ENCODE assay signal across 27 mouse cellular contexts in genomic region chr3:20680944-20681494, GRCm38 (mm10).
DNase-seq lines count a peak whose midpoint lies in the region; ATAC-seq and TF ChIP-seq lines count a peak whose summit lies in the region.
"Had no signal": no experiment of that assay in that cellular context is flagged by ENCODE, and none has a peak within 500 bp of the region (broad histone marks: within the 10 kb centered on the region; RNA-seq: fewer than 3 reads in every experiment).

No protein-coding gene starts in this region.

- H3K36me3 ChIP-seq in embryonic facial prominence, embryonic 14.5 days (ENCODE audit: control insufficient read depth, insufficient read depth, low read length) = no peaks in the 10 kb centered on the region
- H3K36me3 ChIP-seq in embryonic facial prominence, embryonic 10.5 days (replicated peaks) = no peaks in the 10 kb centered on the region
- no peaks in the 10 kb centered on the region for H3K36me3 ChIP-seq in liver, adult 2 months (ENCODE audit: control insufficient read depth, insufficient read depth, low read length)
- H3K36me3 ChIP-seq in liver, embryonic 11.5 days (ENCODE audit: control insufficient read depth, insufficient read depth, low read length) = no peaks in the 10 kb centered on the region
- H3K36me3 ChIP-seq in lung, embryonic 16.5 days (ENCODE audit: control insufficient read depth, insufficient read depth, low read length) = no peaks in the 10 kb centered on the region
- H3K36me3 ChIP-seq in CH12.LX (replicated peaks in 1 of 2; ENCODE audit: control insufficient read depth in 1 of 2, insufficient read depth in 1 of 2, low read length in 1 of 2) = no peaks in the 10 kb centered on the region
- H3K36me3 ChIP-seq: embryonic facial prominence, embryonic 13.5 days; forebrain, embryonic 10.5 days; G1E; heart, embryonic 10.5 days; heart, embryonic 13.5 days; hindbrain, embryonic 15.5 days had no signal

- H3K9me3 ChIP-seq in embryonic facial prominence, embryonic 14.5 days (ENCODE audit: control insufficient read depth, low read length) = no peaks in the 10 kb centered on the region
- H3K9me3 ChIP-seq in embryonic facial prominence, embryonic 10.5 days = no peaks in the 10 kb centered on the region
- H3K9me3 ChIP-seq in liver, embryonic 11.5 days (ENCODE audit: control insufficient read depth, low read length) = no peaks in the 10 kb centered on the region
- no peaks in the 10 kb centered on the region for H3K9me3 ChIP-seq in lung, embryonic 16.5 days (ENCODE audit: control insufficient read depth, low read length)
- no peaks in the 10 kb centered on the region for H3K9me3 ChIP-seq in CH12.LX (replicated peaks; ENCODE audit: low read length)
- H3K9me3 ChIP-seq: embryonic facial prominence, embryonic 13.5 days; forebrain, embryonic 10.5 days; forebrain, embryonic 13.5 days; G1E; heart, embryonic 10.5 days; heart, embryonic 13.5 days; hindbrain, embryonic 15.5 days had no signal

- in situ Hi-C loops in CH12.LX (cut with MboI; ENCODE audit: low pct_ligation_motif_present, low pct_unique_long_range_greater_than_20kb, low sequenced_read_pairs) = no loop called here

- H3K27me3 ChIP-seq in embryonic facial prominence, embryonic 14.5 days (replicated peaks; ENCODE audit: control insufficient read depth, insufficient read depth, low read length) = no peaks in the 10 kb centered on the region
- no peaks in the 10 kb centered on the region for H3K27me3 ChIP-seq in embryonic facial prominence, embryonic 10.5 days (replicated peaks; ENCODE audit: low read depth, poor library complexity, severe bottlenecking)
- H3K27me3 ChIP-seq in liver, adult 2 months (ENCODE audit: control insufficient read depth, insufficient read depth, low read length) = no peaks in the 10 kb centered on the region
- no peaks in the 10 kb centered on the region for H3K27me3 ChIP-seq in liver, embryonic 11.5 days (replicated peaks; ENCODE audit: control insufficient read depth, insufficient read depth, low read length)
- no peaks in the 10 kb centered on the region for H3K27me3 ChIP-seq in lung, embryonic 16.5 days (ENCODE audit: control insufficient read depth, insufficient read depth, low read depth, low read length)
- no peaks in the 10 kb centered on the region for H3K27me3 ChIP-seq in CH12.LX (replicated peaks)
- H3K27me3 ChIP-seq: embryonic facial prominence, embryonic 13.5 days; forebrain, embryonic 13.5 days; heart, embryonic 13.5 days; hindbrain, embryonic 15.5 days; Patski had no signal

- H3K9ac ChIP-seq in embryonic facial prominence, embryonic 14.5 days (ENCODE audit: low read depth, low read length) = no peak overlapping the region
- H3K9ac ChIP-seq in liver, adult 2 months (ENCODE audit: low read depth, low read length) = no peak overlapping the region
- no peak overlapping the region for H3K9ac ChIP-seq in liver, embryonic 11.5 days (ENCODE audit: low read depth, low read length)
- no peak overlapping the region for H3K9ac ChIP-seq in lung, embryonic 16.5 days (ENCODE audit: low read length)
- H3K9ac ChIP-seq in CH12.LX (ENCODE audit: insufficient read depth, low read depth) = no peak overlapping the region
- H3K9ac ChIP-seq: embryonic facial prominence, embryonic 13.5 days; forebrain, embryonic 13.5 days; heart, embryonic 13.5 days; hindbrain, embryonic 15.5 days had no signal

- no peak for TF ChIP-seq POLR2A in liver, adult 2 months (IDR thresholded peaks at IDR 0.05; ENCODE audit: extremely low read depth, insufficient read depth, low read length)
- TF ChIP-seq POLR2A in CH12.LX (IDR thresholded peaks at IDR 0.05; ENCODE audit: low read depth, low read length) = no peak

- 68% methylated on average over 6 of the region's 6 CpGs for WGBS in embryonic facial prominence, embryonic 14.5 days
- 89% methylated on average over 6 of the region's 6 CpGs for whole genome bisulfite sequencing in embryonic facial prominence, embryonic 10.5 days
- 49% methylated on average over 6 of the region's 6 CpGs for WGBS in liver, adult 2 months
- 77% methylated on average over 6 of the region's 6 CpGs for WGBS in liver, embryonic 11.5 days
- 27% methylated on average over 6 of the region's 6 CpGs for WGBS in lung, embryonic 16.5 days

- TF ChIP-seq CTCF in liver, adult 2 months (IDR thresholded peaks at IDR 0.05; ENCODE audit: low read depth, low read length) = no peak
- TF ChIP-seq CTCF in CH12.LX (conservative IDR thresholded peaks at IDR 0.05 in 1 of 2, IDR thresholded peaks at IDR 0.05 in 1 of 2; ENCODE audit: low read depth in 2 of 2, low read length in 2 of 2) = no peak

- TF ChIP-seq EP300 in CH12.LX (IDR thresholded peaks at IDR 0.05; ENCODE audit: low read length) = no peak

- no peak overlapping the region for H3K4me2 ChIP-seq in embryonic facial prominence, embryonic 14.5 days (ENCODE audit: low read depth, low read length)
- H3K4me2 ChIP-seq in liver, embryonic 11.5 days = no peak overlapping the region
- 0 out of 2 replicates have a peak overlapping the region, but pooled peaks have one; percentile 26 for H3K4me2 ChIP-seq in lung, embryonic 16.5 days (ENCODE audit: low read depth, low read length)
- H3K4me2 ChIP-seq in CH12.LX (ENCODE audit: insufficient read depth, low read depth, poor library complexity, severe bottlenecking) = peak overlapping the region; percentile 44; the same call in 1 of the 2 replicates
- H3K4me2 ChIP-seq: embryonic facial prominence, embryonic 13.5 days; forebrain, embryonic 13.5 days; heart, embryonic 13.5 days; hindbrain, embryonic 15.5 days had no signal

- TF ChIP-seq RAD21 in CH12.LX (IDR thresholded peaks at IDR 0.05; ENCODE audit: low read depth, low read length) = no peak

- dilution Hi-C loops in CH12.LX (cut with MboI; ENCODE audit: extremely low pct_ligation_motif_present, extremely low pct_unique_long_range_greater_than_20kb, low sequenced_read_pairs) = no loop called here

- no peaks in the 10 kb centered on the region for H3K4me1 ChIP-seq in embryonic facial prominence, embryonic 14.5 days (ENCODE audit: control insufficient read depth, insufficient read depth, low read length)
- H3K4me1 ChIP-seq in embryonic facial prominence, embryonic 10.5 days = no peaks in the 10 kb centered on the region
- H3K4me1 ChIP-seq in liver, adult 2 months (ENCODE audit: control insufficient read depth, insufficient read depth, low read length) = no peaks in the 10 kb centered on the region
- H3K4me1 ChIP-seq in liver, embryonic 11.5 days (replicated peaks; ENCODE audit: control insufficient read depth, insufficient read depth, low read length) = no peaks in the 10 kb centered on the region
- H3K4me1 ChIP-seq in lung, embryonic 16.5 days (replicated peaks; ENCODE audit: control insufficient read depth, insufficient read depth, low read length) = no peaks in the 10 kb centered on the region
- no peaks in the 10 kb centered on the region; a peak in 1 of 4 replicates for H3K4me1 ChIP-seq in CH12.LX (ENCODE audit: control insufficient read depth in 1 of 2, insufficient read depth in 2 of 2)
- H3K4me1 ChIP-seq: embryonic facial prominence, embryonic 13.5 days; forebrain, embryonic 10.5 days; forebrain, embryonic 13.5 days; heart, embryonic 10.5 days; heart, embryonic 13.5 days; hindbrain, embryonic 15.5 days had no signal

- no peak overlapping the region for H3K4me3 ChIP-seq in embryonic facial prominence, embryonic 14.5 days (ENCODE audit: low read depth, low read length)
- no peak overlapping the region for H3K4me3 ChIP-seq in embryonic facial prominence, embryonic 10.5 days
- H3K4me3 ChIP-seq in liver, adult 2 months (ENCODE audit: insufficient read depth, low read depth, low read length) = no peak overlapping the region
- no peak overlapping the region for H3K4me3 ChIP-seq in liver, embryonic 11.5 days (ENCODE audit: low read depth, low read length)
- no peak overlapping the region for H3K4me3 ChIP-seq in lung, embryonic 16.5 days (ENCODE audit: low read length)
- H3K4me3 ChIP-seq in CH12.LX (replicated peaks in 1 of 3; ENCODE audit: low read depth in 2 of 3, low read length in 2 of 3, poor library complexity in 1 of 3) = no peak overlapping the region
- H3K4me3 ChIP-seq: embryonic facial prominence, embryonic 13.5 days; forebrain, embryonic 10.5 days; forebrain, embryonic 13.5 days; heart, adult 2 months; heart, embryonic 10.5 days; heart, embryonic 13.5 days; hindbrain, embryonic 15.5 days had no signal

- no peak for ATAC-seq in embryonic facial prominence, embryonic 14.5 days (ENCODE audit: low read depth)
- no peak for ATAC-seq in liver, embryonic 11.5 days (replicated peaks; ENCODE audit: low FRiP score)
- peak; percentile 93 for ATAC-seq in lung, embryonic 16.5 days (ENCODE audit: low read depth)
- ATAC-seq: forebrain, embryonic 13.5 days; forebrain, embryonic 16.5 days; Patski had no signal

- DNase-seq in embryonic facial prominence, embryonic 14.5 days (ENCODE audit: low spot score) = peak; percentile 38
- DNase-seq in embryonic facial prominence, embryonic 10.5 days (ENCODE audit: low spot score) = no peak
- peak; percentile 3 for DNase-seq in liver, adult 2 months (ENCODE audit: extremely low read depth, low read depth, low spot score)
- DNase-seq in liver, embryonic 11.5 days (ENCODE audit: low spot score) = no peak
- DNase-seq in lung, adult 18-20 months = no peak
- DNase-seq in CH12.LX (ENCODE audit: extremely low read depth) = no peak
- no peak for DNase-seq in left cerebral cortex, adult 11 months (ENCODE audit: low spot score)
- DNase-seq: adrenal gland, postnatal 10 days; adrenal gland, postnatal 36 days; cerebellum, adult 18-20 months; cerebellum, adult 9-11 months; cerebellum, postnatal 25 days; gastrocnemius, postnatal 10 days; gastrocnemius, postnatal 36 days; heart, adult 2 months; heart, postnatal 14 days; heart, postnatal 4 days had no signal

- no peaks in the 10 kb centered on the region for H3K79me2 ChIP-seq in liver, adult 2 months (ENCODE audit: control insufficient read depth, insufficient read depth, low read length)
- H3K79me2 ChIP-seq in CH12.LX (replicated peaks; ENCODE audit: control insufficient read depth, extremely low read depth, insufficient read depth, poor library complexity, severe bottlenecking) = no peaks in the 10 kb centered on the region

- no peak overlapping the region for H3K27ac ChIP-seq in embryonic facial prominence, embryonic 14.5 days (replicated peaks; ENCODE audit: low read depth, low read length)
- H3K27ac ChIP-seq in embryonic facial prominence, embryonic 10.5 days (replicated peaks) = no peak overlapping the region
- H3K27ac ChIP-seq in liver, adult 2 months (replicated peaks; ENCODE audit: insufficient read depth, low read depth, low read length) = no peak overlapping the region
- H3K27ac ChIP-seq in liver, embryonic 11.5 days (ENCODE audit: low read depth, low read length) = no peak overlapping the region
- 0 out of 2 replicates have a peak overlapping the region, but pooled peaks have one; percentile 29 for H3K27ac ChIP-seq in lung, embryonic 16.5 days (ENCODE audit: low read length)
- H3K27ac ChIP-seq in CH12.LX (ENCODE audit: insufficient read depth, low read depth) = no peak overlapping the region
- H3K27ac ChIP-seq: embryonic facial prominence, embryonic 13.5 days; forebrain, embryonic 10.5 days; forebrain, embryonic 13.5 days; heart, adult 2 months; heart, embryonic 10.5 days; heart, embryonic 13.5 days; hindbrain, embryonic 15.5 days had no signal

TF ChIP-seq in CH12.LX, 34 proteins besides CTCF, POLR2A, EP300 and RAD21 (continues in another document):
- no peak for TF ChIP-seq MEF2A (IDR thresholded peaks at IDR 0.05; ENCODE audit: borderline replicate concordance, low read depth, low read length)
- TF ChIP-seq RCOR1 (conservative IDR thresholded peaks at IDR 0.05; ENCODE audit: low read depth, low read length) = no peak

Comparison
In these comparisons a context has a peak if more than half of its experiments do, and no peak if none do; other contexts are left out.
1. DNase-seq: peak in embryonic facial prominence, embryonic 14.5 days (single experiment) and liver, adult 2 months (single experiment); none in embryonic facial prominence, embryonic 10.5 days (single experiment), liver, embryonic 11.5 days (single experiment), lung, adult 18-20 months (0 of 2), CH12.LX (single experiment) and left cerebral cortex, adult 11 months (single experiment).
2. H3K4me2 ChIP-seq: peak in lung, embryonic 16.5 days (single experiment) and CH12.LX (single experiment); none in embryonic facial prominence, embryonic 14.5 days (single experiment) and liver, embryonic 11.5 days (single experiment).